Mouse (Mus musculus) kidney, embryonic 15.5 days (tissue): ENCODE data around the gene Ripply2. TPM values are rescaled to one million over a fixed set of nuclear protein-coding genes. Genes with fewer than 3 reads are reported as not detected.

Experiments used
- ATAC-seq: fragments of 200-750 bp; cut with Nextera tagmentation; replicated peaks from 2 replicates; pipeline ENCODE4 v1.8.0; 2017; ENCODE audit warnings: moderate TSS enrichment; ENCODE audit not compliant: low FRiP score
- H3K27ac ChIP-seq: fragments of 300-500 bp; sonication (generic); 2 replicates; pipeline ENCODE4 v1.5.1; 2015; ENCODE audit warnings: mild to moderate bottlenecking, inconsistent platforms
- H3K27me3 ChIP-seq: fragments of 300-500 bp; sonication (generic); 2 replicates; pipeline ENCODE4 v1.6.1; 2015; ENCODE audit warnings: inconsistent platforms
- H3K36me3 ChIP-seq: fragments of 300-500 bp; sonication (generic); 2 replicates; pipeline ENCODE4 v1.6.1; 2015; ENCODE audit warnings: inconsistent platforms
- H3K4me1 ChIP-seq: fragments of 300-500 bp; sonication (generic); 2 replicates; pipeline ENCODE4 v1.6.1; 2015; ENCODE audit warnings: inconsistent platforms
- H3K4me2 ChIP-seq: fragments of 300-500 bp; sonication (generic); 2 replicates; pipeline ENCODE4 v1.6.1; 2015; ENCODE audit warnings: moderate library complexity, mild to moderate bottlenecking, inconsistent platforms
- H3K4me3 ChIP-seq: fragments of 300-500 bp; sonication (generic); replicated peaks from 2 replicates; pipeline ENCODE4 v1.5.1; 2015; ENCODE audit warnings: mild to moderate bottlenecking, inconsistent platforms
- H3K9ac ChIP-seq: fragments of 300-500 bp; sonication (generic); 2 replicates; pipeline ENCODE4 v1.6.1; 2015; ENCODE audit warnings: mild to moderate bottlenecking, inconsistent platforms
- H3K9me3 ChIP-seq: fragments of 300-500 bp; sonication (generic); replicated peaks from 2 replicates; pipeline ENCODE4 v1.6.1; 2016; ENCODE audit warnings: inconsistent platforms
- WGBS: fragments of 180-500 bp; shearing (Covaris S2); methylation state at CpG from one replicate; pipeline ENCODE4 v1.1.7; 2015; ENCODE audit warnings: mixed read lengths; 5-methylcytosine and 5-hydroxymethylcytosine counted together
- polyA plus RNA-seq: library from polyadenylated mRNA; unstranded; fragments of >200 nt; fragmentation: Nextera tagmentation; extraction: Ambion mirVana; gene quantifications from 2 replicates; pipeline ENCODE4 v1.2.1, GENCODE M21; 2015

The Ripply2 gene
- polyA plus RNA-seq, 1 experiment from 2014 or later, result 2.0 TPM

DNA sequence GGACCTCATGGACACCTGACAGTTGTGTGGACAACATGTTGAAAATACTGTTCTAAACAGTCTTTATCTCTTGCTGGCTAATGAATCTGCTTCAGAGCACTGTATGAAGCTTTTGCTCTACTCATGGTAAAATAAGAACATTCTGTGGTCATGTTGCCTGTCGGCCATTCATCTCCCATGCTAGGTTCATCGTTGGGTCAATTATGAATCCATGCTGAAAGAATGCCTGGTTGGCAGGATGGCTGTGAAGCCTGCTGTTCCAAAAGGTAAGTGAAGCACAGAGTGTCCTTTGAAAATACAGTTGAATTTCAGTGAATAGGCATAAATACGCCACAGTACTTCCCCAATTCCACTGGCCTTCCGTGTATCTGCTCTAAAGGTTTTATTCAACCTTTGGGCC is 16.9 kb downstream of the Ripply2 start:
- H3K36me3 ChIP-seq, result peaks cover 14% of the 10 kb centered on the region; the same call in 1 of the 2 replicates
- no peak overlapping the region for H3K9ac ChIP-seq
- 90% methylated on average over 4 of the region's 4 CpGs for WGBS
- no peak overlapping the region for H3K27ac ChIP-seq
- no peaks in the 10 kb centered on the region for H3K9me3 ChIP-seq
- no peak overlapping the region for H3K4me3 ChIP-seq
- H3K4me1 ChIP-seq, result 0 out of 2 replicates have a peak, but pooled peaks cover 4% of the 10 kb centered on the region
- ATAC-seq, result no peak
- H3K4me2 ChIP-seq, result no peak overlapping the region
- no peaks in the 10 kb centered on the region for H3K27me3 ChIP-seq

DNA sequence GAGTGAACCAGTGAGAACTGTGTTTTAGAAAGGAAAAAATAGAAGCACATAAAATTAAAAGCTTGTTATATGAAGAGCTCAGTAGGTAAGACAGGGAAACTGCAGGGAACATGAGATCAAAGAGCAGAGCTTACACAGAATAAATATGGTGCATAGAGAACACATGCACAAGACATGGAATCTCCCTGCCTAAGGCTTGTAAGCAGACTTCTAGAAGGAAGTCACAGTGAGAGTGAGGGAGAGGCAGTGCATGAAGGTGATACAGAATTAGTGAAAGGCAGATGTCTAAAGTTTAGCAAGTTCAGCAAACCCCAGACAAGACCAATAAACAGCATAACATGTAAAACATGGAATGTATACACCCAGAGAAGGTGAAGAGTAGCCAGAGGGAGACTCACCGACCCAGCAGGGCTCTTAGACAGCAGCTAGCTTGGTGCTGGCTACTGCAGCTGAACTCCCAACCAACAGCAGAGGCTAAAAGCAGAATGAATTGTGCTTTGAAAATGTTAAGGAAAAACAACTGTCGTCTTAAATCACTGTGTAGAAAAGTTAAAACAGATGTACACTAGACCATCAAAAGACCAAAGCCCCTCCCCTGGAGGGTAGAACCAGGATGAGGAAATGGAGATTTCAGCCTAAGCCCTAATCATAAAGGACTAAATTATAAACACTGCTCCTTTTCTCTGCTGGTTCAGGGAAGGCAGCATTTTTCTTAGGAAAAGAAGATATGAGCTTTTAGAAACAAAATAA is 19.7 kb downstream of the Ripply2 start:
- Histone ChIP-seq H3K9me3 (no peaks in the 10 kb centered on the region), H3K4me3 (no peak overlapping the region), H3K27me3 (no peaks in the 10 kb centered on the region), H3K4me1 (0 out of 2 replicates have a peak, but pooled peaks cover 4% of the 10 kb centered on the region), H3K9ac (no peak overlapping the region), H3K27ac (0 out of 2 replicates have a peak overlapping the region, but pooled peaks have one; percentile 32), H3K36me3 (0 out of 2 replicates have a peak, but pooled peaks cover 9% of the 10 kb centered on the region), H3K4me2 (no peak overlapping the region)
- 48% methylated on average over 2 of the region's 2 CpGs for WGBS
- no peak for ATAC-seq

DNA sequence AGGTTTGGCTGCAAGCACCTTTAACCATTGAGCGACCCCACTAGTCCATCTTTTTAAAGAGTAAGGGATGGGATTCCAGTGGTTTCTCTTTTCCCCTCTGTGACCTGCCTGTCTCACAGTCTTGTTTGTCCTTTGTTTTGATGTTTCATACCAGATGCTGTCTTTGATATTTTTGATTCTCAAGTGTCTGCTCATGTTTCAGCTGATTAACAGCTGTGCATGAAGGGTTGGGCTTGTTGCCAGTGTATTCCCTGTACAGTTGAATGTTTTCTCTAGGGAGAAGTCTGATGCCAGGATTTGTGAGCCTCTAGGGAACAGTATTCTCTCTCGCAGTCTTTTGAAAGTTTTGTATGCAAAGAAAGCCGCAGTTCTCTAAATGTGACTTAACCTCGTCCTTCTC is 34.1 kb downstream of the Ripply2 start:
- no peak overlapping the region for H3K27ac ChIP-seq
- H3K4me1 ChIP-seq, result no peaks in the 10 kb centered on the region
- peaks cover 12% of the 10 kb centered on the region for H3K36me3 ChIP-seq
- 62% methylated on average over 4 of the region's 4 CpGs for WGBS
- no peak overlapping the region for H3K4me2 ChIP-seq
- H3K4me3 ChIP-seq, result no peak overlapping the region
- no peak for ATAC-seq
- no peaks in the 10 kb centered on the region for H3K27me3 ChIP-seq
- no peak overlapping the region for H3K9ac ChIP-seq
- H3K9me3 ChIP-seq, result no peaks in the 10 kb centered on the region

DNA sequence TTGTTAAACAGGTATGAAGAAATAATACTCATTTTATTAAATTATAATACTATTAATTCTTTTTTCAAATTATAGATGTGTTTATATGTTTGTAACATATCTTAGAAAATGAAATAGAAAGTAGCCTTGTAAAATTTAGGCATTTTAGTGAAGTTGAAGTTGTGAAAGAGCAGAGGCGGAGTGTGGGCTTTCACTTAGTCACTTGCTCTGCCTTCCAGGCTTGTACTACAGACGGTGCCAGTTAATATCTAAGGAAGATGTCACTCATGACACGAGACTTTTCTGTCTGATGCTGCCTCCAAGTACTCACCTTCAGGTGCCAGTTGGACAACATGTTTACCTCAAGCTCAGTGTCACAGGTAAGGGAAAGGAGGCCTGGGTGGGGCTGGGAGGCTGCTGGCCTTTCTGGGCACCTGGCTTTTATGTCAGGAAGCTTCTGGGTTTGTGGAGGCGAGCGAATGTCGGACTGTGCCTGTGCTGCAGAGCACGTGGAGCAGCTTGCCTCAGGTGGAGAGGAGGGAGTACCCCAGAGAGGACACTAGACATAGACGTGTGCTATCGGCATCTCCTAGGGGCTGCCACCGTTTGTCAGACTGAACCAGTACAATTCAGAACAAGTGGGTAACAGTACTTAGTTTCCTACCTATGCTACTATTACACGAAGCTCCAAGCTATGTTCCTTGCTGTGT is 40.4 kb downstream of the Ripply2 start:
- H3K36me3 ChIP-seq, result peaks cover 24% of the 10 kb centered on the region
- H3K4me1 ChIP-seq, result no peaks in the 10 kb centered on the region
- H3K27me3 ChIP-seq, result no peaks in the 10 kb centered on the region
- H3K4me2 ChIP-seq, result no peak overlapping the region
- H3K9ac ChIP-seq, result no peak overlapping the region
- no peak overlapping the region for H3K4me3 ChIP-seq
- ATAC-seq, result no peak
- H3K27ac ChIP-seq, result no peak overlapping the region
- H3K9me3 ChIP-seq, result no peaks in the 10 kb centered on the region
- 89% methylated on average over 11 of the region's 11 CpGs for WGBS

DNA sequence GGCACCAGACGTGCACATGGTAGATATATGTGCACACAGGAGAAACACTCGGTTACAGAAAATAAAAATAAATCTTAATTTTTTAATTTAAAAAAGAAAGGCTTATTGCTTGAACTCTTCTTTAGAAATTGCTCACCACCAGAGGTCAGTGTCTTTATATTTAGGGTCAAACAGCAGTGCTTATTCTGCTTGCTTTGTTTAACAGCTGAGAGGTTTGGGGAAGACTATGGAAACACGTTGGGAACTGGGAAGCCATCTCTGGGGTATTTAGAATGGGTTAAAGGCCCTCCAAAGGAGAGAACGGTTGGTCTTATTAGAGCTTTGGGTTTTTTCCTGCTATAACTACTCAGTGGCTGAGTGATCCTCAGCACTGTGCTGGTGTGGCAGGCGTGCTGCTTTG is 47.0 kb downstream of the Ripply2 start:
- WGBS, result 80% methylated on average over 5 of the region's 5 CpGs

DNA sequence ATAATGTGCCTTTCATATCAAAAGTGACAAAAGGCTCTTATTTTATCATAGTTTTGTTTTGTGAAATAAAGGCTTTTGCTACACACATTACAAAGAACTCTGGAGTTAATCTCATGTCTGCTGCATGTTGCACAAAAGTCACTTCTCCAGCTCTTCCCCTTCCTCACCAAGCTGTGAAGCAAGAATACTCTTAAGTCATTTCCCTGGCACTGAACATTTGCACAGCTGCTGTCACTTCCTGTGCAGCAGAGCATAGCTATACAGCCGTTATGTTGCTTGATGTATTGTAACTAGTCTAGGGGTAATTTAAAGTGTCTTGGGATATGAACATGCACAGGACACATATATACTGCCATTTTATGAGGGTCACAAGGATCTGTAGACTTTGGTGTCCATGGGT is 52.8 kb downstream of the Ripply2 start:
- peaks cover 40% of the 10 kb centered on the region for H3K36me3 ChIP-seq
- ATAC-seq, result no peak
- no peaks in the 10 kb centered on the region for H3K4me1 ChIP-seq
- H3K9ac ChIP-seq, result no peak overlapping the region
- H3K4me3 ChIP-seq, result no peak overlapping the region
- no peaks in the 10 kb centered on the region for H3K9me3 ChIP-seq
- no peak overlapping the region for H3K27ac ChIP-seq
- H3K4me2 ChIP-seq, result no peak overlapping the region
- no peaks in the 10 kb centered on the region for H3K27me3 ChIP-seq
- WGBS, result 57% methylated on average over 1 of the region's 1 CpGs

More for the DNA sequence above, 47.0 kb downstream of the Ripply2 start:
- no peaks in the 10 kb centered on the region for H3K4me1 ChIP-seq
- no peaks in the 10 kb centered on the region for H3K27me3 ChIP-seq
- H3K27ac ChIP-seq, result no peak overlapping the region
- no peak overlapping the region for H3K4me2 ChIP-seq
- H3K9me3 ChIP-seq, result no peaks in the 10 kb centered on the region
- ATAC-seq, result no peak
- H3K36me3 ChIP-seq, result peaks cover 34% of the 10 kb centered on the region
- H3K9ac ChIP-seq, result no peak overlapping the region
- no peak overlapping the region for H3K4me3 ChIP-seq

Other genes with a start within 250 kb of the Ripply2 start
- 20.6 and 21.3 TPM in 2 replicates for gene Snap91, start 134.9 kb upstream of the Ripply2 start, polyA plus RNA-seq
- gene Cyb5r4, start 6.5 kb downstream of the Ripply2 start, polyA plus RNA-seq, result 66.3 and 71.7 TPM in 2 replicates
- 0.10 and 0.23 TPM in 2 replicates for gene Mrap2, start 128.8 kb downstream of the Ripply2 start, polyA plus RNA-seq
- gene Cep162, start 240.0 kb downstream of the Ripply2 start, polyA plus RNA-seq, result 7.2 and 8.1 TPM in 2 replicates